ENCODE assay signal across 22 mouse cellular contexts in the genomic region with DNA sequence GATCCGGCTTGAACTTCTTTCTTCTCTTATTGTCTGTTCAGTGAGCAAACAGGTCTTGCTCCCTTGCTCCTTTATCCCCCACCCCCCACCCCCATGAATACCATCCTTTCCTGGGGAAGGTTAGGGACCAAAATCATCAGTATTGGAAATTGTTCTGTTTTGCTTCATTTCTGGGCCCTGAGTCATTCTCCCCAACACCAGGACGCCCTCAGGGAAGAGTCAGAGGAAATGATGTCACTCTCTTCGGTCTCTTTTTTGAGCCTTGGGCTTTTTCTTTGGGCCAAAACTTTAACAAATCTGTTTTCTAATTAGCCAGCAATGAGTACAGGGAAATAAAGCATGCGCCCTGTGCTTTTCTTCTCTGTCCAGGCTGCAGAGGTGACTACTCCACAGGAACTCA.
DNase-seq lines count a peak whose midpoint lies in the region; ATAC-seq and TF ChIP-seq lines count a peak whose summit lies in the region.
"Had no signal": no experiment of that assay in that cellular context is flagged by ENCODE, and none has a peak within 500 bp of the region (broad histone marks: within the 10 kb centered on the region; RNA-seq: fewer than 3 reads in every experiment).

No protein-coding gene starts in this region.

- no peak overlapping the region for H3K9ac ChIP-seq in heart, postnatal 0 days (replicated peaks; ENCODE audit: low read depth, low read length)
- peak overlapping the region; percentile 66 for H3K9ac ChIP-seq in ES-Bruce4 (ENCODE audit: low read depth, poor library complexity, severe bottlenecking)
- H3K9ac ChIP-seq: embryonic facial prominence, embryonic 12.5 days; forebrain, postnatal 0 days; hindbrain, embryonic 13.5 days; liver, embryonic 15.5 days; neural tube, embryonic 13.5 days had no signal

- no peaks in the 10 kb centered on the region for H3K27me3 ChIP-seq in heart, postnatal 0 days (ENCODE audit: control insufficient read depth, insufficient read depth, low read length)
- no peaks in the 10 kb centered on the region for H3K27me3 ChIP-seq in heart, embryonic 10.5 days (ENCODE audit: insufficient read depth, poor library complexity, severe bottlenecking)
- H3K27me3 ChIP-seq in ES-Bruce4 (ENCODE audit: control insufficient read depth, insufficient read depth, low read length, poor library complexity, severe bottlenecking) = no peaks in the 10 kb centered on the region
- H3K27me3 ChIP-seq: embryonic facial prominence, embryonic 12.5 days; hindbrain, embryonic 13.5 days; liver, embryonic 15.5 days; neural tube, embryonic 13.5 days had no signal

- peak overlapping the region; percentile 11; the same call in 1 of the 2 replicates for H3K27ac ChIP-seq in heart, postnatal 0 days (ENCODE audit: low read depth)
- H3K27ac ChIP-seq in heart, embryonic 10.5 days = no peak overlapping the region
- peak overlapping the region; percentile 100 for H3K27ac ChIP-seq in ES-Bruce4 (ENCODE audit: insufficient read depth, low read length)
- H3K27ac ChIP-seq in bone marrow macrophage, adult 2 months (ENCODE audit: insufficient read depth, low read depth, low read length) = peak overlapping the region; percentile 90
- H3K27ac ChIP-seq: embryonic facial prominence, embryonic 12.5 days; hindbrain, embryonic 13.5 days; kidney, postnatal 0 days; layer of hippocampus, adult 2 months; liver, embryonic 15.5 days; neural tube, embryonic 13.5 days; stomach, postnatal 0 days had no signal

- no peaks in the 10 kb centered on the region for H3K9me3 ChIP-seq in heart, postnatal 0 days (replicated peaks; ENCODE audit: control insufficient read depth, low read length)
- no peaks in the 10 kb centered on the region for H3K9me3 ChIP-seq in heart, embryonic 10.5 days
- H3K9me3 ChIP-seq in ES-Bruce4 (replicated peaks; ENCODE audit: control insufficient read depth, insufficient read depth, low read length, poor library complexity, severe bottlenecking) = no peaks in the 10 kb centered on the region
- H3K9me3 ChIP-seq: embryonic facial prominence, embryonic 12.5 days; hindbrain, embryonic 13.5 days; liver, embryonic 15.5 days; neural tube, embryonic 13.5 days had no signal

- H3K36me3 ChIP-seq in heart, postnatal 0 days (replicated peaks; ENCODE audit: control insufficient read depth, insufficient read depth, low read length) = no peaks in the 10 kb centered on the region
- no peaks in the 10 kb centered on the region for H3K36me3 ChIP-seq in heart, embryonic 10.5 days
- no peaks in the 10 kb centered on the region for H3K36me3 ChIP-seq in ES-Bruce4 (ENCODE audit: control insufficient read depth, insufficient read depth, low read length, poor library complexity, severe bottlenecking)
- H3K36me3 ChIP-seq: embryonic facial prominence, embryonic 12.5 days; hindbrain, embryonic 13.5 days; liver, embryonic 15.5 days; neural tube, embryonic 13.5 days had no signal

- no peak for TF ChIP-seq POLR2A in ES-Bruce4 (IDR thresholded peaks at IDR 0.05; ENCODE audit: insufficient read depth, low read length)
- TF ChIP-seq POLR2A in bone marrow macrophage, adult 2 months (IDR thresholded peaks at IDR 0.05; ENCODE audit: borderline replicate concordance, low read depth, low read length) = no peak

- no peak for ATAC-seq in heart, postnatal 0 days (ENCODE audit: insufficient read depth, low read depth)
- ATAC-seq: forebrain, postnatal 0 days had no signal

- no peak overlapping the region for H3K4me3 ChIP-seq in heart, postnatal 0 days (ENCODE audit: low read depth, low read length)
- H3K4me3 ChIP-seq in heart, embryonic 10.5 days = no peak overlapping the region
- no peak overlapping the region for H3K4me3 ChIP-seq in ES-Bruce4 (ENCODE audit: low read depth, low read length)
- no peak overlapping the region for H3K4me3 ChIP-seq in bone marrow macrophage, adult 2 months (ENCODE audit: insufficient read depth, low read length)
- H3K4me3 ChIP-seq: embryonic facial prominence, embryonic 12.5 days; hindbrain, embryonic 13.5 days; layer of hippocampus, adult 2 months; liver, embryonic 15.5 days; neural tube, embryonic 13.5 days had no signal

- H3K4me1 ChIP-seq in heart, postnatal 0 days (ENCODE audit: control insufficient read depth, insufficient read depth) = no peaks in the 10 kb centered on the region
- H3K4me1 ChIP-seq in heart, embryonic 10.5 days = peaks cover 9% of the 10 kb centered on the region; the same call in 1 of the 2 replicates
- H3K4me1 ChIP-seq in ES-Bruce4 (ENCODE audit: control insufficient read depth, insufficient read depth, low read length) = peaks cover 12% of the 10 kb centered on the region
- H3K4me1 ChIP-seq in bone marrow macrophage, adult 2 months (ENCODE audit: control insufficient read depth, insufficient read depth, low read length) = peaks cover 77% of the 10 kb centered on the region
- H3K4me1 ChIP-seq: embryonic facial prominence, embryonic 12.5 days; hindbrain, embryonic 13.5 days; neural tube, embryonic 13.5 days had no signal

- WGBS in heart, postnatal 0 days = 63% methylated on average over 4 of the region's 4 CpGs
- WGBS in heart, embryonic 10.5 days = 68% methylated on average over 4 of the region's 4 CpGs

- no peak overlapping the region for H3K4me2 ChIP-seq in heart, postnatal 0 days (ENCODE audit: low read depth, low read length)
- H3K4me2 ChIP-seq: embryonic facial prominence, embryonic 12.5 days; hindbrain, embryonic 13.5 days; liver, embryonic 15.5 days; midbrain, embryonic 11.5 days; neural tube, embryonic 13.5 days had no signal

- TF ChIP-seq EP300 in heart, postnatal 0 days (IDR thresholded peaks at IDR 0.05; ENCODE audit: low read depth) = no peak
- no peak for TF ChIP-seq EP300 in ES-Bruce4 (IDR thresholded peaks at IDR 0.05; ENCODE audit: insufficient read depth, low read depth, low read length)

- no peak for DNase-seq in heart, postnatal 0 days (ENCODE audit: low spot score)
- no peak for DNase-seq in heart, embryonic 10.5 days (ENCODE audit: low spot score)
- peak; percentile 42 for DNase-seq in skeletal muscle tissue, adult 2 months (ENCODE audit: low read depth, low spot score)
- DNase-seq in embryo, embryonic 10 days (ENCODE audit: low spot score) = no peak
- no peak for DNase-seq in cerebellum, postnatal 25 days
- DNase-seq: adrenal gland, adult 8-10 months; cerebellum, adult 11-12 months; forebrain, postnatal 0 days; kidney, adult 11 months; lung, postnatal 14 days; right cerebral cortex, postnatal 14 days; thymus, postnatal 36 days had no signal

- TF ChIP-seq CTCF in heart, postnatal 0 days (IDR thresholded peaks at IDR 0.05; ENCODE audit: low read depth) = no peak
- TF ChIP-seq CTCF in ES-Bruce4 (IDR thresholded peaks at IDR 0.05; ENCODE audit: low read depth, low read length) = no peak
- TF ChIP-seq CTCF in bone marrow macrophage, adult 2 months (IDR thresholded peaks at IDR 0.05; ENCODE audit: low read depth, low read length) = no peak
